Mouse (Mus musculus) kidney, adult 2 months (tissue): Measurements from ENCODE around the gene Trappc3. TPM values are rescaled to one million over a fixed set of nuclear protein-coding genes. Genes with fewer than 3 reads are reported as not detected.

ENCODE experiments used
- DNase-seq: peaks from one replicate; pipeline ENCODE4 v3.0.0; 2021
- H3K27ac ChIP-seq: fragments of 200-500 bp; 2 replicates; pipeline ENCODE4 v1.5.1; 2012; ENCODE audit warnings: low read depth, low read length, control low read depth, inconsistent platforms; ENCODE audit not compliant: insufficient read depth
- H3K27me3 ChIP-seq: fragments of 200-500 bp; replicated peaks from 2 replicates; pipeline ENCODE4 v1.6.1; 2012; ENCODE audit warnings: mild to moderate bottlenecking, moderate library complexity, low read length, inconsistent platforms; ENCODE audit not compliant: control insufficient read depth, insufficient read depth
- H3K36me3 ChIP-seq: fragments of 200-500 bp; 2 replicates; pipeline ENCODE4 v1.6.1; 2012; ENCODE audit warnings: mild to moderate bottlenecking, moderate library complexity, low read length, inconsistent platforms; ENCODE audit not compliant: control insufficient read depth, insufficient read depth
- H3K4me1 ChIP-seq: fragments of 200-500 bp; 2 replicates; pipeline ENCODE4 v1.6.1; 2011; ENCODE audit warnings: low read length; ENCODE audit not compliant: control insufficient read depth, insufficient read depth
- H3K4me3 ChIP-seq: fragments of 200-500 bp; 2 replicates; pipeline ENCODE4 v1.5.1; 2011; ENCODE audit warnings: mild to moderate bottlenecking, low read depth, low read length, control low read depth; ENCODE audit not compliant: insufficient read depth
- CTCF ChIP-seq: fragments of 200-500 bp; conservative IDR thresholded peaks from 2 replicates; pipeline ENCODE4 v1.5.1; 2011; ENCODE audit warnings: low read depth, mild to moderate bottlenecking, control low read depth, low read length, moderate library complexity, mixed read lengths; ENCODE audit not compliant: insufficient read depth, insufficient read length
- POLR2A ChIP-seq: fragments of 200-500 bp; IDR thresholded peaks from one replicate; pipeline ENCODE4 v1.6.1; 2011; ENCODE audit warnings: low read depth, low read length, control low read depth
- WGBS: fragments of 180-500 bp; shearing (Covaris S2); methylation state at CpG from one replicate; pipeline ENCODE4 v1.1.7; 2018; 5-methylcytosine and 5-hydroxymethylcytosine counted together
- polyA plus RNA-seq: library from polyadenylated mRNA; depleted of rRNA; stranded (reverse); fragments of >200 nt; gene quantifications from 2 replicates; pipeline ENCODE4 v1.2.3, GENCODE M21; 2012

The Trappc3 gene
- polyA plus RNA-seq, 1 experiment: 75.5 TPM

DNA sequence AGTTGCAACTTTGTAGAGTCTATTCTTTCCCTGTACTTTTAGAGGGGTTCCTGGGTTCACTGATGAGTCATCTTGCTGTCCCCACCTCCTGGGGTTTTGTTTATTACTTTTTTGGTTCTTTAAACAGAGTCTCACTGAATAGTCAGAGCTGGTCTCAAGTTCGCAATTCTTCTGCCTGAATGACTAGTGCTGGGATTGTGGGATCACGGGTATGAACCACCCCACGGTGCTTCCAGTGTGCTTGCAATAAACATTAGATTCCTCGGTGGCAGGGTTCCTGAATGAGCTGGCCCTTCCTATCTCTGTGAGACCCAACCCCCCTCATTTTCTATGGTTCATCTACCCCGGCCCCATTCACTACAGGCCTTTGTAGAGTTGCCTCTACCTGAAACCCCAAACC is 34.0 kb upstream of the Trappc3 start:
- Histone ChIP-seq H3K4me3 (no peak overlapping the region), H3K36me3 (no peaks in the 10 kb centered on the region), H3K27me3 (no peaks in the 10 kb centered on the region), H3K4me1 (no peaks in the 10 kb centered on the region; the same call in 1 of the 2 replicates), H3K27ac (no peak overlapping the region)
- WGBS: 49% methylated on average over 5 of the region's 5 CpGs
- DNase-seq: no peak
- TF ChIP-seq CTCF: no peak
- no peak for TF ChIP-seq POLR2A

DNA sequence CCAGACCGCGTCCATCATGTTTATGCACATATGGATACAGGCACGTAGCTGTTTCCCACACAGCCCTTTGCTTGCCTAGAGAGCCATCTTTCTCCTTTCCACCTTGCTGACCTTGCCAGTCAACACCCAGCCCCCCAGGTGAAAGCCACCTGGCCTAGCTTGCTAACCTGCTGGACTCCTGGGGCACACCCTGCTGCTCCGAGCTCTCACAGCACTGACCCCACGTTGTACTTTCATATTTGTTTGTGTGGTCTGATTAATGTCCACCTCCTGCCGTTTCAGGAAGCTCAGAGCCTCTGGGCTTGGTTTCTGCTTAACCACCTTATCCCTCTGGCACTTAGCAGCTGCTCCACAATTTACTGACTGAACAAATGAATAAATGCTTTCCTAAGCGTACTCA is 32.2 kb upstream of the Trappc3 start:
- no peak for DNase-seq
- Histone ChIP-seq H3K27me3 (no peaks in the 10 kb centered on the region), H3K4me1 (no peaks in the 10 kb centered on the region; the same call in 1 of the 2 replicates), H3K27ac (peak overlapping the region; percentile 33; the same call in 1 of the 2 replicates), H3K36me3 (peaks cover 4% of the 10 kb centered on the region), H3K4me3 (no peak overlapping the region)
- TF ChIP-seq POLR2A (no peak), CTCF (no peak)
- 50% methylated on average over 7 of the region's 7 CpGs for WGBS

DNA sequence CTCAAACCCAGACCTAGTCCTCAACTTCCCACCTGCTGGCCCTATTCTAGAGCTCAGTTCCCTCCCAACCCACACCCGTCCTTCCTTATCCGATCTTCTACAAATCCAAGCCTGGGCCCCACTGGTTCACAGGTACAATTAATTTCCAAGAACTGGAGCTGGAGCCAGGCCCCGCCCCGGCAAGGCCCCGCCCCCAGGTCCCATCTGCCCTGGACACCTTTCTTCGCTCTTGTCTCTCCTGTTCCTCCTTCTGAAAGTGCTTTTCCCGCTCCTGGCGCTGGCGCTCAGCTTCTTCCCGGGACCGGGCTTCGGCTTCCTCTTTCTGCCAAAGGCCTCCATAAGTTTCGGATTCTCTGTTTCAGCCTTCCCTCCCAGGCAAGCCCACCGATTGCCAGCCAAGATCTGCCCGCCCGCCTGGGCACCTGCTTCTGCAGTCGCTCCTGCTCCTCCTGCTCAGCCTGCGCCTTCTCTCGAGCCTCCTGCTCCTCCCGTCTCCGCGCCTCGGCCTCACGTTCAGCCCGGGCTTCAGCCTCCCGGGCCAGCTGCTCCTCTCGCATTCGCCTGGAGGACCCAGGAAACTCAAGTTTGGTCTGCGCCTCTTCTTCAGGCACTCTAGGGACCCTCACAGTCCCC is 28.3 kb upstream of the Trappc3 start:
- WGBS: 93% methylated on average over 29 of the region's 29 CpGs
- peaks cover 3% of the 10 kb centered on the region for H3K4me1 ChIP-seq
- H3K27me3 ChIP-seq: no peaks in the 10 kb centered on the region
- DNase-seq: no peak
- TF ChIP-seq POLR2A (no peak), CTCF (no peak)
- H3K36me3 ChIP-seq: peaks cover 4% of the 10 kb centered on the region
- H3K27ac ChIP-seq: no peak overlapping the region
- no peak overlapping the region for H3K4me3 ChIP-seq

DNA sequence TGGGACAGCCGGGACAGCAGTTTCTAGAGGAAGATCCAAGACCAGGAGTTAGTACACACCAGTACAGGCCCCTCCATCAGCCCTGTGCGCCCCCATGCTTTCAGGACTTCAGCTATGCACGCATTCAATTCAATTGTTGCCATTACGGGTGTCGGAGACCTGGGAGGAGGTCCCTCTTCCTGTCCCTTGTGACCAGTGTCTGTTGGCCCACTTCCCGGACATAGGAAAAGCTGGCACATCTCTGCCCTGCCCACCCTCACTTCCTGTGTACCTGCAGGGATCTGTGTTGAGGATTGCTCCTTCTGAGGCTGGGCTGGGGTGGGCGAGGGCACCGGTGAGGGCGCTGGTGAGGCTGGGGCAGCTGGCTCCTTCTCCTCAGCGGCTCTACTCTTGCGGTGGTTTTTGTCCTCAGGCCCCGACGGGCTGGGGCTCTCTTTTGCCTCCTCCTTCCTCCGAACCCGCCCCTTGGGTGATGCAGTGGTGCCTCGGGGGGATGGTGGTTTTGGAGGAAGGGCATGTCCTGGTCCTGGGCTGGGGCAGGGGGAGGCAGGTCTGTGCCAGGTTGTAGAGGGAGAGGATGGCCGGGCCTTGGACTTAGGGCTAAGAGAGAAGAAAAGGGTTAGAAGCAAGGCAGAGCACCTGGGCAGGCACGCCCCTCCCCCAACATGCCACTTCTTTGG is 27.5 kb upstream of the Trappc3 start:
- no peak for TF ChIP-seq CTCF
- no peak for TF ChIP-seq POLR2A
- H3K4me3 ChIP-seq: no peak overlapping the region
- peaks cover 4% of the 10 kb centered on the region for H3K36me3 ChIP-seq
- no peaks in the 10 kb centered on the region for H3K27me3 ChIP-seq
- 0 out of 2 replicates have a peak overlapping the region, but pooled peaks have one; percentile 9 for H3K27ac ChIP-seq
- 69% methylated on average over 18 of the region's 18 CpGs for WGBS
- peaks cover 3% of the 10 kb centered on the region for H3K4me1 ChIP-seq
- peak; percentile 49 for DNase-seq

DNA sequence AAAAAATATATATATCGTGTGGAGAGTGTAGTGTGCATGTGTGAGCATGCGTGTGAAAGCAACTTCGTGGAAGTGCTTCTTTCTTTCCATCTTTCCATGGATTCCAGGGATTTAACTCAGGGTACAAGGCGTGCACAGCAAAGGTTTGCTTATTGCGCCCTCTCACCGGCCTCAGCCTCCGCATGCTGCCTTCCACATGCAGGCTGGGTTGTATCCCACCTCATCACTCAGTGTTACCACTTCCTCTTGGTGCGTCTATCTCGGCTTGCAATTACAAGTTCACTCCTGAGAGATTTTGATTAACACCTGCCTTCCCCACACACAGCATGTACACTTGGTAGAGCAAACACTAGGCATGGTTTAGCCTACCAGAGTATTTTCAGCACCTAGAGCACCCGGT is 26.9 kb upstream of the Trappc3 start:
- no peak for TF ChIP-seq POLR2A
- no peak for TF ChIP-seq CTCF
- Histone ChIP-seq H3K27me3 (no peaks in the 10 kb centered on the region), H3K27ac (no peak overlapping the region), H3K4me1 (peaks cover 3% of the 10 kb centered on the region; the same call in 1 of the 2 replicates), H3K4me3 (no peak overlapping the region), H3K36me3 (peaks cover 4% of the 10 kb centered on the region)
- WGBS: 84% methylated on average over 10 of the region's 10 CpGs
- DNase-seq: no peak

DNA sequence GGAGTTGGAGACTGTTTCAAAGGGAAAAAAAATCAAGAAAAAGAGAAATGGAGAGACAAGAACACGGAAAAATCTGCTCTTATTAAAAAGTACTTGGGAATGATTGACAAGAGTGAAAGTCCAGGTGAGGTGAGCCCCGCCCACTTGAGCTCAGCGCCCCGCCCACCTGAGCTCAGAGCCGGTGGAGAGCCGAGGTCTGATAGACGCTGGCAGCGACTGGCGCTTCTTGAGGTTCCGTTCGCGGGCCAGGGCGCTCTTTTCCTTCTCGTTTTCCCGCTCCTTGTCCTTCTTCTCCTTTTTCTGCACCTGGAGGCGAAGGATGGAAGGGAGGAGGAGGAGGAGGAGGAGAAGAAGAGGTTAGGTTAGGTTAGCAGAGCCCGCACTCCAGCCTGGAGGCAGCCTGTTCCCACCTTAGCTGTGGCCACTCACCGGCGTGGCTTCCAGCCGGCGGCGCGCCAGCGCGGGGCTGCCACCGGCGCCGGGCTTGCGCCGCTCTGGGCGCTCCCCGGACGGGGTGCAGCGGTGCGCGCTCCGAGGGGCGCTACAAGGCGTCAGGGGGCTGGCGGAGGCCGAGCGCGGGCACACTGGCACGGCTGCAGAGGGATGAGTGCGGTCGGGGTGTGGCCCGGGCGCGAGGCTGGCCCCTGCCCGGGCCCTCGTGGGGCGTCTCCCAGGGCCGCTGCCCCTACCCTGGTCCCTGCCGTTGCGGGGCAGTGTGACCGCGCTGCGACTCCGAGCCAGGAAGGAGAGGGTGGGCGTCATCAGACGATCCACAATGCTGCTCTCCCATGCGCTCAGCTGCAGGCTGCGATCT is 25.5 kb upstream of the Trappc3 start:
- Histone ChIP-seq H3K4me1 (peaks cover 3% of the 10 kb centered on the region; the same call in 1 of the 2 replicates), H3K27ac (no peak overlapping the region), H3K36me3 (peaks cover 4% of the 10 kb centered on the region), H3K4me3 (no peak overlapping the region; the same call in 1 of the 2 replicates), H3K27me3 (no peaks in the 10 kb centered on the region)
- peak; percentile 83 for DNase-seq
- WGBS: 73% methylated on average over 63 of the region's 63 CpGs
- TF ChIP-seq POLR2A: no peak

DNA sequence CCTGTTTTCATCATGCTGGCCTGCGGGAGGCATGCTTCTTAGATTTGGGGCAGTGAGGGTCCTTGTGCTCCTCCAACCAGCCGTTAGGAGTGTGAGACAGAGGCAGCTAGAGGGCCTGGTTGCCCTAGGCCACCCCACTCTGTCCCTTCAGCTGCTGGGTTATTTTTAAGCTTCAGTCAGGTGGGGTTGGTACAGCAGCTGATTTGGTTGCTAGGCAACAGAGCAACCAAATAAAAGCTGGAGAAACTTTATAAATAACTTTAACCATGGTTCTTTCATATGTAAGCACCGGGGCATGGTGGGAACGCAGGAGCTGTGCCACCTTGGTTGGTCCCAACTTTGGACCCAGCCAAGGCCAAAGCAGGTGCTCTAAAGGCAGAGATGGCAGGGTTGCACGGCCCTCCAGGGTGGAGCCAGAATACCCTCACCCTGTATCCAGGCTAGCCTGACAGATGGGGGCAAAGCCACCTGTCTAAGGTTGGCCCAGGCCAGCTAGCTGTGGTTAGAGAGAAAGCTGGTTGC is 24.3 kb upstream of the Trappc3 start:
- no peak overlapping the region for H3K4me3 ChIP-seq
- WGBS: 54% methylated on average over 5 of the region's 5 CpGs
- H3K36me3 ChIP-seq: peaks cover 4% of the 10 kb centered on the region
- no peaks in the 10 kb centered on the region for H3K27me3 ChIP-seq
- DNase-seq: peak; percentile 46
- peak overlapping the region; percentile 19; the same call in 1 of the 2 replicates for H3K27ac ChIP-seq
- peaks cover 3% of the 10 kb centered on the region; the same call in 1 of the 2 replicates for H3K4me1 ChIP-seq
- TF ChIP-seq POLR2A: no peak
- TF ChIP-seq CTCF: no peak
